Mouse (Mus musculus) C2C12 (cell line): ENCODE data around the gene Uvrag. TPM values are rescaled to one million over a fixed set of nuclear protein-coding genes. Genes with fewer than 3 reads are reported as not detected.
"Not testable (repeated sequence)": the region's sequence is repeated elsewhere in the genome, so short reads cannot be mapped to it uniquely, and the experiment has no call there.

Experiments used
- H3K27me3 ChIP-seq: one replicate; pipeline ENCODE4 v1.6.1; 2011; ENCODE audit not compliant: control insufficient read depth, insufficient read depth, insufficient read length
- H3K36me3 ChIP-seq: one replicate; pipeline ENCODE4 v1.6.1; 2011; ENCODE audit not compliant: control insufficient read depth, insufficient read depth
- H3K4me3 ChIP-seq: one replicate; pipeline ENCODE4 v1.5.1; 2011; ENCODE audit warnings: mild to moderate bottlenecking, control low read depth; ENCODE audit not compliant: poor library complexity, insufficient read depth, severe bottlenecking
- H3K79me2 ChIP-seq: one replicate; pipeline ENCODE4 v1.6.1; 2011; ENCODE audit not compliant: control insufficient read depth, insufficient read depth
- H3K79me3 ChIP-seq: one replicate; pipeline ENCODE4 v1.6.1; 2011; ENCODE audit warnings: low read depth, control low read depth
- H3ac ChIP-seq: one replicate; pipeline ENCODE3; 2011; ENCODE audit warnings: low read depth; ENCODE audit not compliant: control insufficient read depth, insufficient read length
- CEBPB ChIP-seq: IDR thresholded peaks from one replicate; pipeline ENCODE4 v1.6.1; 2011; ENCODE audit warnings: low read depth, mild to moderate bottlenecking, control low read depth, moderate library complexity
- CTCF ChIP-seq: IDR thresholded peaks from one replicate; pipeline ENCODE4 v1.5.1; 2011; ENCODE audit not compliant: control insufficient read depth, insufficient read depth, insufficient read length
- FOSL1 ChIP-seq: IDR thresholded peaks from one replicate; pipeline ENCODE4 v1.8.0; 2011; ENCODE audit warnings: mild to moderate bottlenecking, low read length; ENCODE audit not compliant: poor library complexity, insufficient read depth, severe bottlenecking
- MAX ChIP-seq: IDR thresholded peaks from one replicate; pipeline ENCODE4 v1.6.1; 2011; ENCODE audit warnings: mild to moderate bottlenecking, control low read depth
- MYOD1 ChIP-seq: IDR thresholded peaks from one replicate; pipeline ENCODE4 v1.6.1; 2011; ENCODE audit warnings: low read depth; ENCODE audit not compliant: control insufficient read depth, insufficient read length
- MYOG ChIP-seq: IDR thresholded peaks from one replicate; pipeline ENCODE4 v1.6.1; 2011; ENCODE audit not compliant: control insufficient read depth, insufficient read length; ENCODE audit errors: extremely low read depth
- USF1 ChIP-seq: IDR thresholded peaks from one replicate; pipeline ENCODE4 v1.6.1; 2011; ENCODE audit warnings: low read depth, mild to moderate bottlenecking, control low read depth, moderate library complexity
- polyA plus RNA-seq: library from polyadenylated mRNA; unstranded; fragments of >200 nt; fragmentation: generic; extraction: Trizol; gene quantifications from one replicate; pipeline ENCODE4 v1.2.1, GENCODE M21; 2012; ENCODE audit warnings: missing spikeins

Uvrag gene
- polyA plus RNA-seq, 1 experiment = 9.0 TPM

GRCm38 (mm10) chr7:98974590-98974989 lies 166.4 kb downstream of the Uvrag start:
- H3K4me3 ChIP-seq = no peak overlapping the region
- H3K79me3 ChIP-seq = no peaks in the 10 kb centered on the region
- H3K36me3 ChIP-seq = no peaks in the 10 kb centered on the region
- H3K27me3 ChIP-seq = no peaks in the 10 kb centered on the region
- no peak overlapping the region for H3ac ChIP-seq
- H3K79me2 ChIP-seq = no peaks in the 10 kb centered on the region
- TF ChIP-seq CEBPB (no peak), MYOG (no peak), MYOD1 (no peak), FOSL1 (no peak), MAX (no peak), CTCF (no peak), USF1 (no peak)

- H3ac ChIP-seq = no peak overlapping the region
- H3K79me2 ChIP-seq = no peaks in the 10 kb centered on the region
- H3K27me3 ChIP-seq = no peaks in the 10 kb centered on the region
- TF ChIP-seq CTCF (no peak), MYOD1 (no peak), MYOG (no peak), USF1 (no peak), FOSL1 (no peak), CEBPB (no peak), MAX (no peak)
- no peaks in the 10 kb centered on the region for H3K36me3 ChIP-seq
- no peaks in the 10 kb centered on the region for H3K79me3 ChIP-seq
- no peak overlapping the region for H3K4me3 ChIP-seq
Observed at GRCm38 (mm10) chr7:98970721-98971120, 170.2 kb downstream of the Uvrag start.

- Histone ChIP-seq H3K79me3 (no peaks in the 10 kb centered on the region), H3K27me3 (no peaks in the 10 kb centered on the region), H3K79me2 (no peaks in the 10 kb centered on the region), H3K4me3 (no peak overlapping the region), H3K36me3 (no peaks in the 10 kb centered on the region), H3ac (no peak overlapping the region)
- TF ChIP-seq MYOG = no peak
- no peak for TF ChIP-seq MYOD1
- no peak for TF ChIP-seq MAX
- no peak for TF ChIP-seq FOSL1
- no peak for TF ChIP-seq CEBPB
- no peak for TF ChIP-seq USF1
- no peak for TF ChIP-seq CTCF
Observed at GRCm38 (mm10) chr7:98968741-98969395, 172.1 kb downstream of the Uvrag start.

- Histone ChIP-seq H3K4me3 (no peak overlapping the region), H3K79me2 (no peaks in the 10 kb centered on the region), H3K36me3 (no peaks in the 10 kb centered on the region), H3K27me3 (no peaks in the 10 kb centered on the region), H3ac (no peak overlapping the region), H3K79me3 (no peaks in the 10 kb centered on the region)
- TF ChIP-seq CTCF = no peak
- TF ChIP-seq USF1 = no peak
- TF ChIP-seq FOSL1 = no peak
- TF ChIP-seq MAX = no peak
- no peak for TF ChIP-seq MYOD1
- no peak for TF ChIP-seq MYOG
- TF ChIP-seq CEBPB = no peak
Observed at GRCm38 (mm10) chr7:98968082-98968674, 172.8 kb downstream of the Uvrag start.

- Histone ChIP-seq H3K79me2 (no peaks in the 10 kb centered on the region), H3K79me3 (no peaks in the 10 kb centered on the region), H3K36me3 (no peaks in the 10 kb centered on the region), H3K4me3 (no peak overlapping the region), H3ac (no peak overlapping the region), H3K27me3 (no peaks in the 10 kb centered on the region)
- TF ChIP-seq CEBPB (no peak), MYOD1 (no peak), USF1 (no peak), MYOG (no peak), FOSL1 (no peak), MAX (no peak), CTCF (no peak)
Observed at GRCm38 (mm10) chr7:98967672-98968071, 173.3 kb downstream of the Uvrag start.

GRCm38 (mm10) chr7:98963581-98963980 lies 177.4 kb downstream of the Uvrag start:
- H3K36me3 ChIP-seq, H3K4me3 ChIP-seq, H3ac ChIP-seq, H3K79me2 ChIP-seq, H3K27me3 ChIP-seq, H3K79me3 ChIP-seq: not testable (repeated sequence)
